Mouse (Mus musculus): Measurements from ENCODE around the gene Tbc1d14. TPM values are rescaled to one million over a fixed set of nuclear protein-coding genes. Genes with fewer than 3 reads are reported as not detected.

Tbc1d14 gene
- polyA plus RNA-seq, 1 experiment from 2014 or later: 70.1 TPM

- Histone ChIP-seq H3K9me3 (no peaks in the 10 kb centered on the region), H3K27me3 (peaks cover 5% of the 10 kb centered on the region; the same call in 1 of the 2 replicates), H3K9ac (peak within 1 kb of the TSS; percentile 96), H3K4me1 (replicated peaks) (peaks cover 50% of the 10 kb centered on the region), H3K36me3 (peaks cover 10% of the 10 kb centered on the region; the same call in 1 of the 2 replicates), H3K4me3 (peak within 1 kb of the TSS; percentile 85), H3K27ac (peak within 1 kb of the TSS; percentile 91), H3K4me2 (peak within 1 kb of the TSS; percentile 97)
- peak; percentile 98 for ATAC-seq (ENCODE audit: low FRiP score)
- WGBS: 0% methylated on average over 96 of the region's 97 CpGs
Observed at GRCm38 (mm10) chr5:36484171-36484990, 108.7 kb downstream of the Tbc1d14 start, which contains the start of the genes Tada2b and Ccdc96. Gene Tada2b, minus strand, starts transcription at chr5:36484285. Gene Ccdc96, plus strand, starts transcription at chr5:36484588.

- 1% methylated on average over 58 of the region's 58 CpGs for WGBS
- H3K27ac ChIP-seq: peak overlapping the region; percentile 91
- peak overlapping the region; percentile 96 for H3K9ac ChIP-seq
- peak overlapping the region; percentile 93 for H3K4me2 ChIP-seq
- ATAC-seq (ENCODE audit: low FRiP score): peak; percentile 30
- H3K27me3 ChIP-seq: peaks cover 5% of the 10 kb centered on the region; the same call in 1 of the 2 replicates
- peaks cover 54% of the 10 kb centered on the region for H3K4me1 ChIP-seq (replicated peaks)
- no peaks in the 10 kb centered on the region for H3K9me3 ChIP-seq
- peaks cover 10% of the 10 kb centered on the region; the same call in 1 of the 2 replicates for H3K36me3 ChIP-seq
- peak overlapping the region; percentile 85 for H3K4me3 ChIP-seq
Observed at GRCm38 (mm10) chr5:36483203-36484101, 109.6 kb downstream of the Tbc1d14 start.

- H3K9ac ChIP-seq: peak overlapping the region; percentile 96; the same call in 1 of the 2 replicates
- peaks cover 57% of the 10 kb centered on the region for H3K4me1 ChIP-seq (replicated peaks)
- 0 out of 2 replicates have a peak overlapping the region, but pooled peaks have one; percentile 4 for H3K4me3 ChIP-seq
- H3K4me2 ChIP-seq: no peak overlapping the region
- H3K27ac ChIP-seq: no peak overlapping the region
- no peak for ATAC-seq (ENCODE audit: low FRiP score)
- whole genome bisulfite sequencing: 75% methylated on average over 1 of the region's 1 CpGs
- peaks cover 17% of the 10 kb centered on the region for H3K36me3 ChIP-seq
- no peaks in the 10 kb centered on the region for H3K9me3 ChIP-seq
- H3K27me3 ChIP-seq: peaks cover 5% of the 10 kb centered on the region; the same call in 1 of the 2 replicates
Observed at GRCm38 (mm10) chr5:36481114-36481513, 112.0 kb downstream of the Tbc1d14 start.

- no peak overlapping the region for H3K27ac ChIP-seq
- H3K4me2 ChIP-seq: no peak overlapping the region
- no peak overlapping the region for H3K4me3 ChIP-seq
- peaks cover 24% of the 10 kb centered on the region for H3K36me3 ChIP-seq
- peaks cover 54% of the 10 kb centered on the region for H3K4me1 ChIP-seq (replicated peaks)
- H3K27me3 ChIP-seq: 0 out of 2 replicates have a peak, but pooled peaks cover 2% of the 10 kb centered on the region
- ATAC-seq (ENCODE audit: low FRiP score): no peak
- H3K9me3 ChIP-seq: no peaks in the 10 kb centered on the region
- 92% methylated on average over 4 of the region's 4 CpGs for WGBS
- H3K9ac ChIP-seq: no peak overlapping the region
Observed at GRCm38 (mm10) chr5:36480398-36480797, 112.7 kb downstream of the Tbc1d14 start.

- H3K4me3 ChIP-seq: no peak overlapping the region
- no peak overlapping the region for H3K27ac ChIP-seq
- no peaks in the 10 kb centered on the region for H3K27me3 ChIP-seq
- peaks cover 48% of the 10 kb centered on the region for H3K4me1 ChIP-seq (replicated peaks)
- 70% methylated on average over 2 of the region's 2 CpGs for WGBS
- H3K4me2 ChIP-seq: no peak overlapping the region
- H3K36me3 ChIP-seq: peaks cover 28% of the 10 kb centered on the region
- ATAC-seq (ENCODE audit: low FRiP score): no peak
- no peaks in the 10 kb centered on the region for H3K9me3 ChIP-seq
- 0 out of 2 replicates have a peak overlapping the region, but pooled peaks have one; percentile 8 for H3K9ac ChIP-seq
Observed at GRCm38 (mm10) chr5:36479735-36480134, 113.3 kb downstream of the Tbc1d14 start.

GRCm38 (mm10) chr5:36478540-36479420 lies 114.3 kb downstream of the Tbc1d14 start:
- Histone ChIP-seq H3K4me3 (no peak overlapping the region), H3K27ac (no peak overlapping the region), H3K9me3 (no peaks in the 10 kb centered on the region), H3K4me1 (replicated peaks) (peaks cover 47% of the 10 kb centered on the region), H3K9ac (0 out of 2 replicates have a peak overlapping the region, but pooled peaks have one; percentile 8), H3K27me3 (no peaks in the 10 kb centered on the region), H3K4me2 (no peak overlapping the region), H3K36me3 (peaks cover 33% of the 10 kb centered on the region)
- 91% methylated on average over 6 of the region's 6 CpGs for whole genome bisulfite sequencing
- no peak for ATAC-seq (ENCODE audit: low FRiP score)

- H3K9ac ChIP-seq: no peak overlapping the region
- no peak overlapping the region for H3K4me2 ChIP-seq
- H3K36me3 ChIP-seq: peaks cover 43% of the 10 kb centered on the region
- H3K4me3 ChIP-seq: no peak overlapping the region
- H3K27ac ChIP-seq: no peak overlapping the region
- no peaks in the 10 kb centered on the region for H3K27me3 ChIP-seq
- no peak for ATAC-seq (ENCODE audit: low FRiP score)
- WGBS: 92% methylated on average over 3 of the region's 3 CpGs
- H3K9me3 ChIP-seq: no peaks in the 10 kb centered on the region
- H3K4me1 ChIP-seq (replicated peaks): peaks cover 38% of the 10 kb centered on the region
Observed at GRCm38 (mm10) chr5:36477486-36477885, 115.6 kb downstream of the Tbc1d14 start.

- no peak overlapping the region for H3K9ac ChIP-seq
- no peak overlapping the region for H3K4me2 ChIP-seq
- no peaks in the 10 kb centered on the region for H3K27me3 ChIP-seq
- peaks cover 6% of the 10 kb centered on the region for H3K4me1 ChIP-seq (replicated peaks)
- H3K4me3 ChIP-seq: no peak overlapping the region
- 91% methylated on average over 5 of the region's 5 CpGs for WGBS
- ATAC-seq (ENCODE audit: low FRiP score): no peak
- H3K36me3 ChIP-seq: peaks cover 65% of the 10 kb centered on the region
- H3K27ac ChIP-seq: no peak overlapping the region
- H3K9me3 ChIP-seq: no peaks in the 10 kb centered on the region
Observed at GRCm38 (mm10) chr5:36474283-36474682, 118.8 kb downstream of the Tbc1d14 start.

- no peak for ATAC-seq (ENCODE audit: low FRiP score)
- 91% methylated on average over 4 of the region's 4 CpGs for WGBS
- no peaks in the 10 kb centered on the region for H3K9me3 ChIP-seq
- H3K36me3 ChIP-seq: peaks cover 68% of the 10 kb centered on the region
- H3K27me3 ChIP-seq: no peaks in the 10 kb centered on the region
- 0 out of 2 replicates have a peak, but pooled peaks cover 3% of the 10 kb centered on the region for H3K4me1 ChIP-seq (replicated peaks)
- no peak overlapping the region for H3K27ac ChIP-seq
- no peak overlapping the region for H3K9ac ChIP-seq
- no peak overlapping the region for H3K4me3 ChIP-seq
- H3K4me2 ChIP-seq: no peak overlapping the region
Observed at GRCm38 (mm10) chr5:36472876-36473655, 120.0 kb downstream of the Tbc1d14 start.

- ATAC-seq (ENCODE audit: low FRiP score): no peak
- H3K27me3 ChIP-seq: no peaks in the 10 kb centered on the region
- no peaks in the 10 kb centered on the region for H3K9me3 ChIP-seq
- peaks cover 7% of the 10 kb centered on the region for H3K4me1 ChIP-seq (replicated peaks)
- no peak overlapping the region for H3K4me3 ChIP-seq
- H3K4me2 ChIP-seq: no peak overlapping the region
- no peak overlapping the region for H3K9ac ChIP-seq
- 96% methylated on average over 8 of the region's 8 CpGs for WGBS
- peaks cover 63% of the 10 kb centered on the region for H3K36me3 ChIP-seq
- H3K27ac ChIP-seq: no peak overlapping the region
Observed at GRCm38 (mm10) chr5:36471206-36471605, 121.9 kb downstream of the Tbc1d14 start.
